Mouse (Mus musculus) forebrain, embryonic 11.5 days (tissue): Measurements from ENCODE around the gene Armc7. TPM values are rescaled to one million over a fixed set of nuclear protein-coding genes. Genes with fewer than 3 reads are reported as not detected.
A peak's percentile ranks its signal among the peaks of the same experiment; 100 is the strongest.
"Not testable (repeated sequence)": the region's sequence is repeated elsewhere in the genome, so short reads cannot be mapped to it uniquely, and the experiment has no call there.

Experiments used
- ATAC-seq: fragments of 200-750 bp; cut with Nextera tagmentation; replicated peaks from 2 replicates; pipeline ENCODE4 v1.8.0; 2017; ENCODE audit warnings: moderate TSS enrichment; ENCODE audit not compliant: low FRiP score
- DNase-seq: peaks from one replicate; pipeline ENCODE4 v3.0.0-alpha.2; 2017; ENCODE audit warnings: low spot score
- H3K27ac ChIP-seq: fragments of 300-500 bp; sonication (generic); 2 replicates; pipeline ENCODE4 v1.5.1; 2014; ENCODE audit warnings: low read depth, low read length
- H3K27me3 ChIP-seq: fragments of 300-500 bp; sonication (generic); 2 replicates; pipeline ENCODE4 v1.6.1; 2014; ENCODE audit warnings: mild to moderate bottlenecking, low read length, mixed read lengths; ENCODE audit not compliant: control insufficient read depth, insufficient read depth
- H3K36me3 ChIP-seq: fragments of 300-500 bp; sonication (generic); 2 replicates; pipeline ENCODE4 v1.6.1; 2014; ENCODE audit warnings: mild to moderate bottlenecking, low read length, moderate library complexity, mixed read lengths; ENCODE audit not compliant: control insufficient read depth, insufficient read depth
- H3K4me1 ChIP-seq: fragments of 300-500 bp; sonication (generic); replicated peaks from 2 replicates; pipeline ENCODE4 v1.6.1; 2014; ENCODE audit warnings: low read length, mixed read lengths; ENCODE audit not compliant: control insufficient read depth, insufficient read depth
- H3K4me2 ChIP-seq: fragments of 300-500 bp; sonication (generic); 2 replicates; pipeline ENCODE4 v1.6.1; 2014; ENCODE audit warnings: low read depth, mild to moderate bottlenecking, low read length, moderate library complexity, mixed read lengths; ENCODE audit not compliant: severe bottlenecking
- H3K4me3 ChIP-seq: fragments of 300-500 bp; sonication (generic); 2 replicates; pipeline ENCODE4 v1.5.1; 2014; ENCODE audit warnings: low read depth, low read length
- H3K9ac ChIP-seq: fragments of 300-500 bp; sonication (generic); 2 replicates; pipeline ENCODE4 v1.6.1; 2014; ENCODE audit warnings: low read length
- H3K9me3 ChIP-seq: fragments of 300-500 bp; sonication (generic); 2 replicates; pipeline ENCODE4 v1.6.1; 2016; ENCODE audit warnings: low read length, mixed read lengths; ENCODE audit not compliant: control insufficient read depth
- WGBS: fragments of 180-500 bp; shearing (Covaris S2); extraction: QIAGEN DNeasy Blood & Tissue Kit; methylation state at CpG from one replicate; pipeline ENCODE4 v1.1.7; 2014; 5-methylcytosine and 5-hydroxymethylcytosine counted together
- polyA plus RNA-seq: library from polyadenylated mRNA; unstranded; fragments of >200 nt; fragmentation: Nextera tagmentation; extraction: Ambion mirVana; gene quantifications from 2 replicates; pipeline ENCODE4 v1.2.1, GENCODE M21; 2014

The Armc7 gene
- polyA plus RNA-seq, 1 experiment from 2014 or later, result 8.9 TPM

DNA sequence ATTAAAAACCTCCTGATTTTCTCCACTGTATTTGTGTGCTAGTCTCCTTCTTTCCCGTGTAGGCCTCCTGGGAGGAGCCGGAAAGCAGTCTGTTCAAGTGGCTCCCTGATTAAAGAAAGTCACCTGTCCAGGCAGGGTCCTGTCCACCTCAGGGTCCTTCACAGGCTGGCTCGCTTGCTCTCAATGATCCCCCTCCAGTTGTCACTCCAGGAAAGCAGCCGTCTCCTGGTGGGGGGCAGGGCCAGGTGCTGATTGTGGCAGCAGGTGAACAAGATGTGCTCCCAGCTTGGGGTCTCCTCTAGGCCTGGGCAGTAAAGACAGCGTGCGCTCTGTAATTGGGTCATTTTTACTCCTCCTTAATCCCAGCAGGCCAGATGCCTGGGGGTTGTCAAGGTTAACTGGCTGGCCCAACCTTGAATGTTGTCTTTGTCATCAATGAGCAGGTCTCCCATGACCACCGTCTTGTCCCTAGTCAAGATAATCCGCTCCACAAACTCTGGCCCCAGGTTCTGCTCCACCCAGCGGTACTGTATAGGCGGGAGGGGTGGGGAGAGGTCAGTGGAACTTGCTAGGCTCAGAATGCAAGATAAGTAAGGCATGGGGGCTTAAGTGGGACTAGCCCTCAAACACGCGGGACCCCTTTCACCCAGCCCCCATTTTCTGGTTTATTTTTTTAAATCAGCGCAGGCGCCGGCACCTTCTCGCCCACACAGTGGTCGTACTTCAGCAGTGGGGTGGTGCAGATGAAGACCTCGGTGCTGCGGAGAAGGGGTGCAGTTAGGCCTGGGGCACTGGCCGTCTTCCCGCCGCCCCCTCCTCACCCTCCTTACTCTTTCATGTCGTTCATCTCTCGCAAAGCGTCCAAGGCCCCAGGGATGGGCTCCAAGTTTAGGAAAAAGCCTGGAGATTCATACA lies 15.2 kb downstream of the Armc7 start:
- no peaks in the 10 kb centered on the region for H3K27me3 ChIP-seq
- peak; percentile 68 for ATAC-seq
- H3K36me3 ChIP-seq, result no peaks in the 10 kb centered on the region
- WGBS, result 25% methylated on average over 25 of the region's 25 CpGs
- peak overlapping the region; percentile 83 for H3K9ac ChIP-seq
- H3K4me2 ChIP-seq, result peak overlapping the region; percentile 87
- no peaks in the 10 kb centered on the region for H3K9me3 ChIP-seq
- H3K4me3 ChIP-seq, result peak overlapping the region; percentile 68
- peaks cover 3% of the 10 kb centered on the region; the same call in 1 of the 2 replicates for H3K4me1 ChIP-seq
- peak overlapping the region; percentile 57; the same call in 1 of the 2 replicates for H3K27ac ChIP-seq
- no peak for DNase-seq

DNA sequence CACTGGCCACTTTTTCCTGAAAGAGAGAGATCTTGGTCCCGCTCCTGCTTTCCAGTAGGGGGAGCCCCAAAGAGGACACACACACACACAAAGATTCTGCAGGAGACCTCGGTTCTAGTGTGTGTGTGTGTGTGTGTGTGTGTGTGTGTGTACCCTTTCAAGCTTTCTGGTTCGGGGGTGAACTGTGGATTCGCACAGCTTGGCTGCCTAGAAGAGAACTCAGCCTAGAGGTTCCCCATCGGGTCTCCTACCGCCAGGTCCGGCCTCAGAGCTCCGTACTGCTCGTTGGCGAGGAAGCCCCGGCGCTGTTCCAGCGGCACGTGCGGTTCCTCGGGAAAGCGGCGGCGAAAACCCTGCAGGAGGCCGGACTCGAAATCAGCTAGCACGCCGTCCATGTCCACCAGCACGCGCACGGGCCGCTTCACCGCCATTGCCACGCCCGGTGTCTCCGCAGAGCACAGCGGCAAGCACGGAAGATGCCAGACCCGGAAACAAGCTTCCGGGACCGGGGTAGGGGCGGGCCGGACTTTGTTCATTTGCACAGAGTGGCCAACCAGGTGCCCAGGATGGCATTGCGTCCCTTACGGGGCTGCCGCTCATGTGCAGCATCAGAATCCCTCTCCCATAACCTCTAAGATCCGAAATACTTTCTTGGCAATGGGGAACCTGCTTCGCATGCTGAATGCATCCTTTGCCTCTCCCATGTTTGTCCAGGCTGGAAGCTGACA lies 16.1 kb downstream of the Armc7 start, which contains the start of gene Nt5c:
TSS of gene Nt5c (minus strand) at position 507 of the 728 bp plus-strand sequence.
- H3K9ac ChIP-seq, result peak within 1 kb of the TSS; percentile 83
- H3K27ac ChIP-seq, result peak within 1 kb of the TSS; percentile 57; the same call in 1 of the 2 replicates
- H3K4me2 ChIP-seq, result peak within 1 kb of the TSS; percentile 87
- H3K4me3 ChIP-seq, result peak within 1 kb of the TSS; percentile 68
- H3K4me1 ChIP-seq, result peaks cover 3% of the 10 kb centered on the region; the same call in 1 of the 2 replicates
- DNase-seq, result peak; percentile 88
- ATAC-seq, result peak; percentile 85
- no peaks in the 10 kb centered on the region for H3K9me3 ChIP-seq
- WGBS, result 0% methylated on average over 43 of the region's 43 CpGs
- no peaks in the 10 kb centered on the region for H3K36me3 ChIP-seq
- no peaks in the 10 kb centered on the region for H3K27me3 ChIP-seq

DNA sequence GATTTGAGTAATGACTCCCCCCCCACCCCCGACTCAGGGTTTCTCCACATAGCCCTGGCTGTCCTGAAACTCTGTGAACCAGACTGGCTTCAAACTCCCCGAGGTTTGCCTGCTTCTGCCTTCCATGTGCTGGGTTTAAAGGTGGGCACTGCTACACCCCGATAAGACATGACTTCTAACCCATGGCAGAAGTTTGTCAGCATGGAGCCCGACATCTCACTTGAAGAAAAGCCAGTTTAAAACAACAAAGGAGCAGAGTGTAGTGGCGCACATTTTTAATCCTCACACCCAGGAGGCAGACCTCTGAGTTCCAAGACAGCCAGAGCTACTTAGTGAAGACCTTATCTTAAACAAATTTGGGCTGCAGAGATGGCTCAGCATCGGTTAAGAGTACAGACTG lies 16.9 kb downstream of the Armc7 start:
- ATAC-seq (no peak), DNase-seq (no peak)
- Histone ChIP-seq H3K9me3 (no peaks in the 10 kb centered on the region), H3K4me2 (peak overlapping the region; percentile 87; the same call in 1 of the 2 replicates), H3K27ac (no peak overlapping the region), H3K4me1 (peaks cover 3% of the 10 kb centered on the region; the same call in 1 of the 2 replicates), H3K9ac (peak overlapping the region; percentile 83), H3K4me3 (peak overlapping the region; percentile 68), H3K27me3 (no peaks in the 10 kb centered on the region), H3K36me3 (peaks cover 2% of the 10 kb centered on the region; the same call in 1 of the 2 replicates)
- WGBS, result 38% methylated on average over 6 of the region's 6 CpGs

DNA sequence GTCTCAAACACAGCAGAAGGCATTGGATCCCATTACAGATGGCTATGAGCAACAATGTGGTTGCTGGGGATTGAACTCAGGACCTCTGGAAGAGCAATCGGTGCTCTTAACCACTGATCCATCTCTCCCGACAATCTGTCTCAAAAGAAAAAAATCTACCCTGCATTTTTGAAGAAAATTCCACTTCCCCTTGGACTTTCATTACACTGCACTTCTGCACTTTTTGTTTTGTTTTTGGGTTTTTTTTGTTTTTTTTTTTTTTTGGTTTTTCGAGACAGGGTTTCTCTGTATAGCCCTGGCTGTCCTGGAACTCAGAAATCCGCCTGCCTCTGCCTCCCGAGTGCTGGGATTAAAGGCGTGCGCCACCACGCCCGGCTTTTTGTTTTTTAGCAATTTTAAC lies 21.1 kb downstream of the Armc7 start:
- not testable (repeated sequence) for H3K4me1 ChIP-seq, H3K9ac ChIP-seq, H3K27ac ChIP-seq, H3K9me3 ChIP-seq, H3K27me3 ChIP-seq, H3K4me3 ChIP-seq, H3K4me2 ChIP-seq, ATAC-seq, DNase-seq
- peaks cover 19% of the 10 kb centered on the region for H3K36me3 ChIP-seq
- WGBS, result 86% methylated on average over 9 of the region's 9 CpGs

GRCm38 (mm10) chr11:115502636-115503035 lies 27.2 kb downstream of the Armc7 start:
- Histone ChIP-seq H3K4me2 (no peak overlapping the region), H3K27me3 (no peaks in the 10 kb centered on the region), H3K4me1 (0 out of 2 replicates have a peak, but pooled peaks cover 2% of the 10 kb centered on the region), H3K9me3 (no peaks in the 10 kb centered on the region), H3K27ac (no peak overlapping the region), H3K36me3 (peaks cover 21% of the 10 kb centered on the region), H3K4me3 (no peak overlapping the region), H3K9ac (no peak overlapping the region)
- peak; percentile 24 for DNase-seq
- 97% methylated on average over 6 of the region's 6 CpGs for WGBS
- no peak for ATAC-seq

DNA sequence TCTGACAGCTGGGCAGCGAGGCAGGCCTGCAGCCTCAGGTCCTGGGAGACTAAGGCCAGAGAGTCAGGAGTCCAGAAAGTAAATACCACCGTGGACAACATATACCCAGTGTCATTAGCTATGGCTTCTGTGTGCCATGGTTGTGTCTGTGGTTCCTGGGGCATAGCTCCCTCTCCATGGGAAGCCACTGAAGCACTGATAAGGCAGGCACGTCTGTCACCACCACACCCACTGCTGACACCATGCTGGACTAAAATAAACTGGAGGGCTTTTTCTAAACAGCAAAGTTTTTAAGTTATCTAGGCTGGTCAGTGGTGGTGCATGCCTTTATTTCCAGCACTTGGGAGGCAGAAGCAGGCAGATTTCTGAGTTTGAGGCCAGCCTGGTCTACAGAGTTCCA lies 31.1 kb downstream of the Armc7 start:
- ATAC-seq, result no peak
- no peak for DNase-seq
- WGBS, result 83% methylated on average over 3 of the region's 3 CpGs
- Histone ChIP-seq H3K27ac (no peak overlapping the region), H3K4me1 (peaks cover 21% of the 10 kb centered on the region), H3K4me2 (no peak overlapping the region), H3K36me3 (peaks cover 6% of the 10 kb centered on the region), H3K9me3 (no peaks in the 10 kb centered on the region), H3K27me3 (no peaks in the 10 kb centered on the region), H3K9ac (no peak overlapping the region), H3K4me3 (no peak overlapping the region)

DNA sequence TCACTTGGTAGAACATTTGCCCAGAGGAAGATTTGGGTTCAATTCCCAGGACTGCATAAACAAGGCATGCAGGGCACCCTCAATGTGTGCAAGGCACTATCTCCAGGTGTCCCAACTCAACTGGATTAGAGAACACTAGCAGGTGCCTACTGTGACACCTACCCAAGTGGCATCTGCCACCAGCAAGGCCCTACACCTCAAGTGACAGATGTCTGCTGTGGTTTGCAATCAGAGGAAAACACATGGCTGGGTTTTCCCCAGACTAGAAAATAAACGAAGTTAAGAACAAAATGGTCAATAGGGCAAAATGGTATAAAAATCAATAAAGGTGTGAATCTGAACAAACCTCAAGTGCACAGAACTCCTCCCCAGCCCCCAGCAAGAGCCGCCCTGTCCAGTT lies 32.6 kb downstream of the Armc7 start:
- H3K27me3 ChIP-seq, result no peaks in the 10 kb centered on the region
- H3K9me3 ChIP-seq, result no peaks in the 10 kb centered on the region
- DNase-seq (no peak), ATAC-seq (no peak)
- H3K9ac ChIP-seq, result no peak overlapping the region
- H3K27ac ChIP-seq, result no peak overlapping the region
- H3K4me1 ChIP-seq, result peaks cover 26% of the 10 kb centered on the region
- H3K4me2 ChIP-seq, result no peak overlapping the region
- H3K4me3 ChIP-seq, result no peak overlapping the region
- WGBS, result 87% methylated on average over 2 of the region's 2 CpGs
- no peaks in the 10 kb centered on the region; the same call in 1 of the 2 replicates for H3K36me3 ChIP-seq

DNA sequence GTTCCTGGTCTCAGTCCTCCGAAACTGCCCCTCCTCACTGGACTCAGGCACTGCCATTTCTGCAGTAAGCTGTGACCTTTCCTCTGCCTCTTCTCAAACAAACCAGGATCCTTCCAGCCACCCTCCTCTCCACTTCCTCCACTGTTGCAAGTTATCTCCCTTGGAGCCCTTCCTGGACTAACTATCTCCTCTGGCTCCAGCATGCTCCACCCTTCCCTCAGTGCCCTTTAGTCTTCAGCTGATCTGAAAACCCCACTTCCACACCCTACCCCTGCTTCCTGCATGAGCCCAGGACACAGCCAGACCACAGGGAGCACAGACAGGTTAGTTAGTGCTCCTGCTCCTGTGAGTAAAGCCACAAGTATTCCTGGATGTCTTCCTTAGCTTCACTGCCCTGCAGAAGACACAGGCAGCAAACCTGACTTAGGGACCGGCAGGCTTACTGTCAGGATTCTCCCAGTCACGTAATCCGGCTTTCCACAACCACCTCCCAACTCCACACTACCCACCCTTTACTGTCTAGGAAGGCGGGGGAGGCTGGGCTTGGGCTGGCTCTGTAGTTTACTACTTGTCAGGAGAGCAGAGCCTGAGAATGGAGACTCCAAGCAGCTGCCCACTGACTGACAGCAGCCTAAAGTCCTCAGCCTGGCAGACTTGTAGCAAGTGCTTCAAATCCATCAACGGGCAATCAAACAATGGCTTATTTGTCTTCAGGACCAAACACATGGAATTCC lies 34.5 kb downstream of the Armc7 start:
- H3K4me2 ChIP-seq, result peak overlapping the region; percentile 87
- H3K4me1 ChIP-seq, result peaks cover 26% of the 10 kb centered on the region
- no peaks in the 10 kb centered on the region for H3K9me3 ChIP-seq
- H3K27ac ChIP-seq, result 0 out of 2 replicates have a peak overlapping the region, but pooled peaks have one; percentile 32
- no peaks in the 10 kb centered on the region for H3K27me3 ChIP-seq
- 41% methylated on average over 6 of the region's 6 CpGs for WGBS
- no peak overlapping the region for H3K9ac ChIP-seq
- DNase-seq, result no peak
- no peaks in the 10 kb centered on the region for H3K36me3 ChIP-seq
- no peak overlapping the region for H3K4me3 ChIP-seq
- no peak for ATAC-seq
